Mouse (Mus musculus): Measurements from ENCODE around the gene Kcnk13.

- TF ChIP-seq CTCF (IDR thresholded peaks at IDR 0.05; ENCODE audit: low read depth, low read length) (no peak), TAL1 (conservative IDR thresholded peaks at IDR 0.05; ENCODE audit: low read depth, low read length) (no peak), GATA1 (IDR thresholded peaks at IDR 0.05; ENCODE audit: borderline replicate concordance, low read length) (no peak)
Observed at GRCm38 (mm10) chr12:100026715-100027245, 62.5 kb downstream of the Kcnk13 start.

Measured in G1E (cell line).